Mouse (Mus musculus) ovary, postnatal 36 days (tissue): ENCODE measurements around the gene Sh3d19.
"Not testable (repeated sequence)": the region's sequence is repeated elsewhere in the genome, so short reads cannot be mapped to it uniquely, and the experiment has no call there.

Source experiments
- DNase-seq: peaks from one replicate; pipeline ENCODE4 v3.0.0; 2022; ENCODE audit warnings: low spot score, mixed read lengths

Sh3d19 gene

GRCm38 (mm10) chr3:86093213-86093845 lies 122.4 kb downstream of the Sh3d19 start:
- DNase-seq = no peak

- no peak for DNase-seq
These were observed 123.0 kb downstream of the Sh3d19 start for GRCm38 (mm10) chr3:86093907-86094306.

GRCm38 (mm10) chr3:86101956-86102355 lies 131.0 kb downstream of the Sh3d19 start:
- no peak for DNase-seq

- no peak for DNase-seq
These were observed 132.8 kb downstream of the Sh3d19 start for GRCm38 (mm10) chr3:86103449-86104291.

- DNase-seq = not testable (repeated sequence)
These were observed 133.5 kb downstream of the Sh3d19 start for GRCm38 (mm10) chr3:86104433-86104832.

- no peak for DNase-seq
These were observed 134.0 kb downstream of the Sh3d19 start for GRCm38 (mm10) chr3:86104909-86105308.

GRCm38 (mm10) chr3:86106086-86106632 lies 135.2 kb downstream of the Sh3d19 start:
- DNase-seq = no peak

- DNase-seq = no peak
These were observed 137.0 kb downstream of the Sh3d19 start for GRCm38 (mm10) chr3:86107637-86108539.

GRCm38 (mm10) chr3:86108576-86108975 lies 137.7 kb downstream of the Sh3d19 start:
- DNase-seq = no peak

GRCm38 (mm10) chr3:86109099-86109498 lies 138.2 kb downstream of the Sh3d19 start:
- no peak for DNase-seq

- peak; percentile 53 for DNase-seq
These were observed 139.2 kb downstream of the Sh3d19 start for GRCm38 (mm10) chr3:86110077-86110476.

GRCm38 (mm10) chr3:86112766-86113165 lies 141.9 kb downstream of the Sh3d19 start:
- DNase-seq = peak; percentile 9

- no peak for DNase-seq
These were observed 143.9 kb downstream of the Sh3d19 start for GRCm38 (mm10) chr3:86114659-86115338.

- no peak for DNase-seq
These were observed 146.0 kb downstream of the Sh3d19 start for GRCm38 (mm10) chr3:86116951-86117350.

- no peak for DNase-seq
These were observed 148.5 kb downstream of the Sh3d19 start for GRCm38 (mm10) chr3:86119237-86119932.

GRCm38 (mm10) chr3:86122156-86122555 lies 151.2 kb downstream of the Sh3d19 start:
- no peak for DNase-seq

GRCm38 (mm10) chr3:86123251-86123746 lies 152.4 kb downstream of the Sh3d19 start:
- DNase-seq = no peak

- peak; percentile 33 for DNase-seq
These were observed 158.8 kb downstream of the Sh3d19 start for GRCm38 (mm10) chr3:86129757-86130156.

- DNase-seq = no peak
These were observed 164.2 kb downstream of the Sh3d19 start for GRCm38 (mm10) chr3:86134939-86135638.
